8 mouse cellular contexts compared by ENCODE assay signal in genomic region chrX:75673586-75673919, GRCm38 (mm10).
DNase-seq lines count a peak whose midpoint lies in the region; ATAC-seq and TF ChIP-seq lines count a peak whose summit lies in the region.

No protein-coding gene starts in this region.

- no peaks in the 10 kb centered on the region for H3K4me1 ChIP-seq in lung, adult 2 months (ENCODE audit: control insufficient read depth, insufficient read depth, low read length)
- H3K4me1 ChIP-seq in embryonic facial prominence, embryonic 11.5 days (ENCODE audit: control insufficient read depth, insufficient read depth, low read length): no peaks in the 10 kb centered on the region
- no peaks in the 10 kb centered on the region for H3K4me1 ChIP-seq in hindbrain, embryonic 15.5 days (replicated peaks)
- no peaks in the 10 kb centered on the region for H3K4me1 ChIP-seq in midbrain, postnatal 0 days (ENCODE audit: insufficient read depth, low read length)

- peak overlapping the region; percentile 10 for H3K9ac ChIP-seq in embryonic facial prominence, embryonic 11.5 days (replicated peaks; ENCODE audit: low read length)
- H3K9ac ChIP-seq in hindbrain, embryonic 15.5 days: 0 out of 2 replicates have a peak overlapping the region, but pooled peaks have one; percentile 19
- peak overlapping the region; percentile 44 for H3K9ac ChIP-seq in midbrain, postnatal 0 days (replicated peaks; ENCODE audit: low read length, poor library complexity, severe bottlenecking)

- DNase-seq in lung, adult 2 months: no peak
- no peak for DNase-seq in lung, postnatal 4 days
- DNase-seq in embryonic facial prominence, embryonic 11.5 days (ENCODE audit: low spot score): no peak
- no peak for DNase-seq in midbrain, postnatal 0 days (ENCODE audit: low spot score)
- DNase-seq in adrenal gland, adult 18-20 months (ENCODE audit: low spot score in 2 of 2): no peak
- DNase-seq in gastrocnemius, postnatal 10 days: no peak
- no peak for DNase-seq in layer of hippocampus, adult 9-10 months (ENCODE audit: low spot score)

- no peaks in the 10 kb centered on the region for H3K27me3 ChIP-seq in embryonic facial prominence, embryonic 11.5 days (ENCODE audit: control insufficient read depth, insufficient read depth, low read length)
- H3K27me3 ChIP-seq in hindbrain, embryonic 15.5 days: no peaks in the 10 kb centered on the region
- H3K27me3 ChIP-seq in midbrain, postnatal 0 days (ENCODE audit: insufficient read depth, low read length): no peaks in the 10 kb centered on the region

- H3K27ac ChIP-seq in embryonic facial prominence, embryonic 11.5 days (replicated peaks; ENCODE audit: low read depth, low read length): no peak overlapping the region
- no peak overlapping the region for H3K27ac ChIP-seq in hindbrain, embryonic 15.5 days (replicated peaks)
- no peak overlapping the region for H3K27ac ChIP-seq in midbrain, postnatal 0 days (ENCODE audit: low read depth, low read length)

- H3K9me3 ChIP-seq in embryonic facial prominence, embryonic 11.5 days (replicated peaks; ENCODE audit: control insufficient read depth, low read length): no peaks in the 10 kb centered on the region
- H3K9me3 ChIP-seq in hindbrain, embryonic 15.5 days: no peaks in the 10 kb centered on the region
- 0 out of 2 replicates have a peak, but pooled peaks cover 2% of the 10 kb centered on the region for H3K9me3 ChIP-seq in midbrain, postnatal 0 days (ENCODE audit: low read length)

- H3K36me3 ChIP-seq in embryonic facial prominence, embryonic 11.5 days (replicated peaks; ENCODE audit: control insufficient read depth, insufficient read depth, low read depth, low read length): no peaks in the 10 kb centered on the region
- H3K36me3 ChIP-seq in hindbrain, embryonic 15.5 days: no peaks in the 10 kb centered on the region
- H3K36me3 ChIP-seq in midbrain, postnatal 0 days (ENCODE audit: insufficient read depth, low read length): no peaks in the 10 kb centered on the region

- ATAC-seq in embryonic facial prominence, embryonic 11.5 days (replicated peaks; ENCODE audit: insufficient number of reproducible peaks, low FRiP score, low TSS enrichment, low read depth): peak; percentile 73
- no peak; the same call in 1 of the 2 replicates for ATAC-seq in hindbrain, embryonic 15.5 days (ENCODE audit: low FRiP score, low read depth)
- no peak for ATAC-seq in midbrain, postnatal 0 days (ENCODE audit: low FRiP score)

- H3K4me3 ChIP-seq in lung, adult 2 months (replicated peaks; ENCODE audit: extremely low read depth, low read depth, low read length): peak overlapping the region; percentile 15
- H3K4me3 ChIP-seq in embryonic facial prominence, embryonic 11.5 days (ENCODE audit: low read depth, low read length): no peak overlapping the region
- H3K4me3 ChIP-seq in hindbrain, embryonic 15.5 days: peak overlapping the region; percentile 23
- H3K4me3 ChIP-seq in midbrain, postnatal 0 days (ENCODE audit: low read depth, low read length): peak overlapping the region; percentile 25

- H3K4me2 ChIP-seq in embryonic facial prominence, embryonic 11.5 days (ENCODE audit: low read depth, low read length): no peak overlapping the region
- H3K4me2 ChIP-seq in hindbrain, embryonic 15.5 days: peak overlapping the region; percentile 39
- H3K4me2 ChIP-seq in midbrain, postnatal 0 days (ENCODE audit: low read depth, low read length, poor library complexity, severe bottlenecking): peak overlapping the region; percentile 38

- WGBS in lung, adult 2 months: 60% methylated on average over 13 of the region's 13 CpGs
- 29% methylated on average over 9 of the region's 13 CpGs for WGBS in embryonic facial prominence, embryonic 11.5 days
- WGBS in hindbrain, embryonic 15.5 days: 55% methylated on average over 13 of the region's 13 CpGs
- 47% methylated on average over 11 of the region's 13 CpGs for WGBS in midbrain, postnatal 0 days

- no peak for TF ChIP-seq CTCF in lung, adult 2 months (IDR thresholded peaks at IDR 0.05; ENCODE audit: insufficient read depth, low read length)
- TF ChIP-seq CTCF in midbrain, postnatal 0 days (IDR thresholded peaks at IDR 0.05): no peak

- no peak for TF ChIP-seq POLR2A in lung, adult 2 months (IDR thresholded peaks at IDR 0.05; ENCODE audit: borderline replicate concordance, extremely low read depth, low read depth, low read length)
